Mouse (Mus musculus) forebrain, postnatal 0 days (tissue): ENCODE data around the gene F3. TPM values are rescaled to one million over a fixed set of nuclear protein-coding genes. Genes with fewer than 3 reads are reported as not detected.

Experiments
- ATAC-seq: fragments of 200-750 bp; cut with Nextera tagmentation; 2 replicates; pipeline ENCODE4 v1.8.0; 2017; ENCODE audit warnings: mild to moderate bottlenecking, moderate library complexity
- DNase-seq: peaks from one replicate; pipeline ENCODE4 v3.0.0-alpha.2; 2015
- H3K27ac ChIP-seq: fragments of 300-500 bp; sonication (generic); 2 replicates; pipeline ENCODE4 v1.5.1; 2014; ENCODE audit warnings: low read depth, mild to moderate bottlenecking, antibody characterized with exemption, low read length, moderate library complexity, mixed read lengths
- H3K27me3 ChIP-seq: fragments of 300-500 bp; sonication (generic); 2 replicates; pipeline ENCODE4 v1.6.1; 2014; ENCODE audit warnings: mild to moderate bottlenecking, low read length, mixed read lengths; ENCODE audit not compliant: insufficient read depth
- H3K36me3 ChIP-seq: fragments of 300-500 bp; sonication (generic); 2 replicates; pipeline ENCODE4 v1.6.1; 2014; ENCODE audit warnings: mild to moderate bottlenecking, moderate library complexity; ENCODE audit not compliant: insufficient read depth
- H3K4me1 ChIP-seq: fragments of 300-500 bp; sonication (generic); 2 replicates; pipeline ENCODE4 v1.6.1; 2014; ENCODE audit warnings: antibody characterized with exemption; ENCODE audit not compliant: insufficient read depth
- H3K4me2 ChIP-seq: fragments of 300-500 bp; sonication (generic); 2 replicates; pipeline ENCODE4 v1.6.1; 2014; ENCODE audit warnings: low read depth, mild to moderate bottlenecking, moderate library complexity
- H3K4me3 ChIP-seq: fragments of 300-500 bp; sonication (generic); 2 replicates; pipeline ENCODE4 v1.5.1; 2014; ENCODE audit warnings: low read depth, low read length, mixed read lengths
- H3K9ac ChIP-seq: fragments of 300-500 bp; sonication (generic); 2 replicates; pipeline ENCODE4 v1.6.1; 2014; ENCODE audit warnings: mild to moderate bottlenecking
- H3K9me3 ChIP-seq: fragments of 300-500 bp; sonication (generic); 2 replicates; pipeline ENCODE4 v1.6.1; 2016; ENCODE audit warnings: low read length
- CTCF ChIP-seq: sonication (generic); IDR thresholded peaks from 2 replicates; pipeline ENCODE4 v1.5.1; 2016; ENCODE audit warnings: antibody characterized with exemption, control low read depth, low read depth
- WGBS: fragments of 180-500 bp; shearing (Covaris S2); extraction: QIAGEN DNeasy Blood & Tissue Kit; methylation state at CpG from one replicate; pipeline ENCODE4 v1.1.7; 2014; 5-methylcytosine and 5-hydroxymethylcytosine counted together
- polyA plus RNA-seq: library from polyadenylated mRNA; unstranded; fragments of >200 nt; fragmentation: Nextera tagmentation; extraction: Ambion mirVana; gene quantifications from 2 replicates; pipeline ENCODE4 v1.2.1, GENCODE M21; 2015
- total RNA-seq: library from RNA; depleted of rRNA; stranded (reverse); fragments of >200 nt; gene quantifications from 2 replicates; pipeline ENCODE4 v1.2.3, GENCODE M21; 2014

The F3 gene
- total and polyA plus RNA-seq, 2 experiments from 2014 or later = 11.5 to 14.2 TPM

DNA sequence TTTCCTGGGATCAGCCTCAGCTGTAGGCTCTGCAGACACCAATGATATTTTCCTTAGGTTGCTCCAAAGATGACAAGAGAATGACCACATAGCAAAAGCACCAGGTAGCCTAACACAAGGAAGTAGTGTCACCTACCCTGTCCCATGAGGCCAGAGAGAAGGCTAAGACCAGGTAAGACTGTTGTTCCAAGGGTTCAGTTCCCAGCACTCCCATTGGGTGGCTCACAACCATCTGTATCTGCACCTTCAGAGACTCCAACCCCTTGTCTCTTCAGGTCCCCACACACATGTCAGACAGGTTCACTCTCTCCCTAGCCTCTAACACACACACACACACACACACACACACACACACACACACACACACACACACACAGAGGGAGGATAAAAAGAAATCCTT, 8.0 kb upstream of the F3 start:
- H3K27ac ChIP-seq = no peak overlapping the region; the same call in 1 of the 2 replicates

DNA sequence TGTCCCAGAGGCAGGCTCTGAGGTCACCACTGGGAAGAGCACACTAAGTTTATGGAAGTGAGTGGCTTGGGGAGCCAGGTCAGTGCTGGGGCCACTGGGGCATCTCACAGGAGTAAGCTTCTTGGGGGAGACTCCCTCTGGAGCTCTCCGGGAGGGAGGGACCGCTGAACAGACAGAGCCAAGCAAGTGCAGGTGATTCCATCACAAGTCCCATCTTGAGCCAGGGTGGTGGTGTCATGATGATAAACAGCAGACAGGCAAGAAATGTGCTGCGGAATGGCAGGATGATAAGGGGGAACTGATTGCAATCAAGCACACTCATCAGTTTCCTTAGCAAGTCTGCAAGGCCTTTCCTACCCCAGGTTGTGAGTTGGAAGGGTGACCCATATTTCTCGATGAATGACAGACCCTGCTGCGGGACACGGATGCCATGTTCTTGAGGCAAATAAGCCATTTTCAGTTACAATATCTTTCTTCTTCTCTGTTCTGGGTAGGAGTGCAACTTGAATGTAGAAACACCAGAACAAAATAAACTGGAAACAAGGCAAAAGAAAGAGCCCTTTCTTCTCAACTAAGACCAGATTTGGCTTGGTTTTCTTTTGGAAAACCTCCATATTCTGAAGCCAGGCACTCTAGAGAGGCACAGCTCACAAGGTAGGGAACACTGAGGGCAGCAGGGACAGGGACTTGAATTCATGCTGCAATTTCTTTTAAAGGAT, 7.4 kb upstream of the F3 start:
- H3K27me3 ChIP-seq = no peaks in the 10 kb centered on the region
- no peak overlapping the region for H3K4me2 ChIP-seq
- no peaks in the 10 kb centered on the region for H3K4me1 ChIP-seq
- no peak overlapping the region for H3K4me3 ChIP-seq
- no peak for TF ChIP-seq CTCF
- peak; percentile 60 for ATAC-seq
- no peaks in the 10 kb centered on the region for H3K36me3 ChIP-seq
- H3K9me3 ChIP-seq = no peaks in the 10 kb centered on the region
- peak; percentile 30 for DNase-seq
- 61% methylated on average over 6 of the region's 6 CpGs for WGBS
- no peak overlapping the region; the same call in 1 of the 2 replicates for H3K27ac ChIP-seq
- no peak overlapping the region for H3K9ac ChIP-seq

More for the DNA sequence above, 8.0 kb upstream of the F3 start:
- no peaks in the 10 kb centered on the region for H3K27me3 ChIP-seq
- no peak overlapping the region for H3K9ac ChIP-seq
- ATAC-seq (no peak), DNase-seq (no peak)
- TF ChIP-seq CTCF = no peak
- no peaks in the 10 kb centered on the region for H3K4me1 ChIP-seq
- no peak overlapping the region for H3K4me3 ChIP-seq
- H3K4me2 ChIP-seq = no peak overlapping the region
- no peaks in the 10 kb centered on the region for H3K36me3 ChIP-seq
- H3K9me3 ChIP-seq = no peaks in the 10 kb centered on the region

DNA sequence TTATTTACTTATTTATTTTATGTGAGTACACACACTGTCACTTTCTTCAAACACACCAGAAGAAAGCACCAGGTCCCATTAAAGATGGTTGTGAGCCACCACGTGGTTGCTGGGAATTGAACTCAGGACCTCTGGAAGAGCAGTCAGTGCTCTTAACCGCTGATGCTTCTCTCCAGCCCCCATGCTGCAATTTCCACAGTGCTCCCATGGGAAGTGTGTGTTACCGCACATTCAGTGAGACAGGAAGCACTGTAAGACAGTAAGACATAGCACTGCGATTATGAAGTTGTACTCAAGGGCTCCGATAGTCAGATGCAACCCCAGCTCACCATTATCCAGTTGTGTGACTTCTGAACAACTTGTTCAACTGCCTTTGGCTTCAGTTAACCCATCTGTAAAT, 6.9 kb upstream of the F3 start:
- no peak overlapping the region for H3K4me3 ChIP-seq
- no peaks in the 10 kb centered on the region for H3K36me3 ChIP-seq
- DNase-seq (no peak), ATAC-seq (no peak)
- 86% methylated on average over 5 of the region's 5 CpGs for WGBS
- no peak overlapping the region for H3K27ac ChIP-seq
- TF ChIP-seq CTCF = no peak
- no peak overlapping the region for H3K4me2 ChIP-seq
- H3K4me1 ChIP-seq = 0 out of 2 replicates have a peak, but pooled peaks cover 5% of the 10 kb centered on the region
- H3K27me3 ChIP-seq = no peaks in the 10 kb centered on the region
- H3K9me3 ChIP-seq = no peaks in the 10 kb centered on the region
- no peak overlapping the region for H3K9ac ChIP-seq

DNA sequence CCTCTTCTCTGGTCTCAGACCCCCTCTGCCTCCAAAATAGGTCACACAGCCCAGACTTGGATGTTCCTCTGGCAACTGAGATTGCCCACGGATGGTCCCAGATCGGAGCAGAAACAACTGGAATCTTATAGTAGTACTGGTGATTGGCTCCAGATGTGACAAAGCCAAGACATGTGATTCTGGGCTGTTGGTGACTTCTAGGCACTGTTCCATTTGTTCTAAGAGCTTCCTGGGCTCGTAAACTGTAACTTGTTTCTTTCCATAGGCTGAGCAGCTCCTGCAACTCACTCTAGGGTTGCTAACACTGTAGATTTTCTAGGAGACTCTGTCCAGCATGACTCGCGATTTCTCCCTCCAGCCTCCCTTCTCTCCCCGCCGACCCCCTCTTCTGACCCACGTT, 4.7 kb upstream of the F3 start:
- ATAC-seq = no peak
- Histone ChIP-seq H3K9ac (no peak overlapping the region), H3K4me3 (no peak overlapping the region), H3K4me2 (no peak overlapping the region), H3K27me3 (no peaks in the 10 kb centered on the region), H3K4me1 (peaks cover 16% of the 10 kb centered on the region; the same call in 1 of the 2 replicates), H3K36me3 (no peaks in the 10 kb centered on the region), H3K27ac (no peak overlapping the region), H3K9me3 (no peaks in the 10 kb centered on the region)
- no peak for DNase-seq
- no peak for TF ChIP-seq CTCF
- WGBS = 90% methylated on average over 8 of the region's 8 CpGs

DNA sequence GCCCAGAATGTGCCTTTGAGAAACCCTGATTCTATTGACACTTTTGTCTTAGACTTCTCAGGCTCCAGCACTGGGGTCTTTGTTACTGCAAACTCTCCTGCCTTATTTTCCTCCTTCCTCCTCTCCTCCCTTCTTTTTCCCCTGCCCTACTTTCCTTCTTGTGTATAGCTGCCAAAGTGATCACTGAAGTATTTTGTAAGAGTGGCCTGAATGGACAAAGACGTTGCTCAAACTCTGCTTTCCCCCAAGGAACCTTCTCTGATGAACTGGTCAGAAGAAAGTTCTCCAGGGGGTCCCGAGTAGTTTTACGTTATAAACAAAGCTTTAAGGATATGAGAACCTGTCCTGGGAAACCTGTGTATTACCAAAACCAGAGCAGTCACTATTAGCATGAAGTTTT, 3.6 kb upstream of the F3 start:
- H3K27me3 ChIP-seq = no peaks in the 10 kb centered on the region
- WGBS = 63% methylated on average over 3 of the region's 3 CpGs

DNA sequence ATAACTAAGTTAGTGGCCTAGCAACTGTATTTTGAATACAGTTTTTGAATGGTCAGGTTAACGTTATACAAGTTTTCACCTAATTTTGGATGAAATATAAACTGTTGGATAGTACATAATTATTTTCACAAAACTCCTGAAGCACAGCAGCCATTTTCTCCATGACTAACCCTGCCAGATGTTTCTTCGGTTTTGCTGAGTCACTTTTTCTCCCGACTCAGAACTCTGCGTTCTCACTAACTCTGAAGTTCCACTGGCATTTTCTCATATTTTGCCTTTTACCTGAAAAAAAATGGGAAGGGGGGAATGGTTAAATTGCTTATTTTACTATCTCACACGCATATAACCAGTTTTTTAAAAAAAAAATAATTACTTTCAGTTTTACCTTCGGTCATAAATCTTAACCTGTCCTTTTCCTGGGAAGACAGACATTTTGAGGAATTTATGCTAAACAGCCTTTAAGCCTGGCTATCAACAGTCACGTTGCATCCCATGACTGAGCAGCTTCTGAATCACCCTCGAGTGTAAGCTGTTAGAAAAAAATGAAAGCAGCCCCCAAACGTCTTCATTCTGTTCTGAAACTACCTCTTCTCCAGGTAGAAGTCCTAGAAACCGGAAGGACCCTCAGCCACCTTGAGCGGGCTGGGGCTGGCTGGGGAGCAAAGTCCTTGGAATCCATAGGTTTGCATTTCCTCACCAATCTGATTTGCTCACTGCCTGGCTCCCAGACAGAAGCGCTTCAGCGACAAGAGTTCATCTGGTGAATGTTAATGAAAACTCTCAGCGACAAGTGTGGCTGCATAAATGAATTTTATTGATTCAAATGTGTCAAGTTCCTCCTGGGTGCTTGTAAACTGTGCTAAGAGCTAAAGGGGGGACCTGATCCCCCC, 2.3 kb upstream of the F3 start:
- H3K36me3 ChIP-seq = no peaks in the 10 kb centered on the region
- no peak for TF ChIP-seq CTCF
- peaks cover 22% of the 10 kb centered on the region for H3K4me1 ChIP-seq
- DNase-seq (peak; percentile 46), ATAC-seq (no peak)
- H3K9me3 ChIP-seq = no peaks in the 10 kb centered on the region
- peak overlapping the region; percentile 34; the same call in 1 of the 2 replicates for H3K4me2 ChIP-seq
- no peaks in the 10 kb centered on the region for H3K27me3 ChIP-seq
- H3K4me3 ChIP-seq = no peak overlapping the region
- H3K27ac ChIP-seq = no peak overlapping the region
- 39% methylated on average over 14 of the region's 14 CpGs for WGBS
- H3K9ac ChIP-seq = no peak overlapping the region

More for the DNA sequence above, 3.6 kb upstream of the F3 start:
- DNase-seq (no peak), ATAC-seq (no peak)
- Histone ChIP-seq H3K9me3 (no peaks in the 10 kb centered on the region), H3K36me3 (no peaks in the 10 kb centered on the region), H3K4me2 (no peak overlapping the region), H3K27ac (no peak overlapping the region), H3K4me3 (no peak overlapping the region), H3K4me1 (peaks cover 19% of the 10 kb centered on the region), H3K9ac (no peak overlapping the region)
- no peak for TF ChIP-seq CTCF

DNA sequence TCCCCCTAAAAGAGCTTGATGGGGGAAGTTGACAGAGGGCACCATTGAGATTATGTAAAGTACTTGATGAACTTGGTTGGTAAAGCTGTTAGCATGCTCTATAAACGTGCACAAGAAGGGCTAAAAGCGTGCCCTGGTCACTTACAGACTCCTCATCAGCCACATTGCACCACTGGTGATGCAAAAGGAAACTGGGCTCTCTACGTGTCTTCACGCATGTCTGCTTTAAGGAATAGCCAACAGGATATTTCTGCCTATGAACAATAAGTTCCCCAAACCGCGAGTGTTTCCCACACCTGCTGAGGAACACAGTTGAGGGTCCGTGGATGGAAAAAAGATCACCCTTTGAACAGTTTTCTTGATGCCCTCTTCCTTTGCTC, 1.7 kb upstream of the F3 start:
- DNase-seq = no peak
- ATAC-seq = no peak
- Histone ChIP-seq H3K27me3 (no peaks in the 10 kb centered on the region), H3K9ac (no peak overlapping the region), H3K9me3 (no peaks in the 10 kb centered on the region), H3K36me3 (no peaks in the 10 kb centered on the region), H3K4me1 (peaks cover 22% of the 10 kb centered on the region), H3K4me2 (0 out of 2 replicates have a peak overlapping the region, but pooled peaks have one; percentile 34), H3K4me3 (no peak overlapping the region), H3K27ac (no peak overlapping the region)
- TF ChIP-seq CTCF = no peak
- WGBS = 46% methylated on average over 7 of the region's 7 CpGs
